Mouse (Mus musculus) large intestine, adult 2 months (tissue): ENCODE measurements around the gene Zscan21. TPM values are rescaled to one million over a fixed set of nuclear protein-coding genes. Genes with fewer than 3 reads are reported as not detected.

Source experiments
- DNase-seq: peaks from one replicate; pipeline ENCODE4 v3.0.0-alpha.2; 2012; ENCODE audit warnings: low read depth, low spot score
- WGBS: fragments of 180-500 bp; shearing (Covaris S2); methylation state at CpG from one replicate; pipeline ENCODE4 v1.1.7; 2018; 5-methylcytosine and 5-hydroxymethylcytosine counted together
- polyA plus RNA-seq: library from polyadenylated mRNA; depleted of rRNA; stranded (reverse); fragments of >200 nt; gene quantifications from 2 replicates; pipeline ENCODE4 v1.2.3, GENCODE M21; 2012; rRNA removed

The Zscan21 gene
- polyA plus RNA-seq, result 7.2 and 7.5 TPM in 2 replicates

GRCm38 (mm10) chr5:138116255-138117198 lies at the start of gene Zscan21:
Zscan21 (plus strand) TSS chr5:138116903.
- peak; percentile 70 for DNase-seq
- 6% methylated on average over 38 of the region's 38 CpGs for WGBS

- WGBS, result 87% methylated on average over 4 of the region's 4 CpGs
- DNase-seq, result no peak
Observed at GRCm38 (mm10) chr5:138073803-138074202, 42.9 kb upstream of the Zscan21 start.

- 79% methylated on average over 3 of the region's 3 CpGs for WGBS
- DNase-seq, result no peak
Observed at GRCm38 (mm10) chr5:138075684-138076083, 41.0 kb upstream of the Zscan21 start.

DNA sequence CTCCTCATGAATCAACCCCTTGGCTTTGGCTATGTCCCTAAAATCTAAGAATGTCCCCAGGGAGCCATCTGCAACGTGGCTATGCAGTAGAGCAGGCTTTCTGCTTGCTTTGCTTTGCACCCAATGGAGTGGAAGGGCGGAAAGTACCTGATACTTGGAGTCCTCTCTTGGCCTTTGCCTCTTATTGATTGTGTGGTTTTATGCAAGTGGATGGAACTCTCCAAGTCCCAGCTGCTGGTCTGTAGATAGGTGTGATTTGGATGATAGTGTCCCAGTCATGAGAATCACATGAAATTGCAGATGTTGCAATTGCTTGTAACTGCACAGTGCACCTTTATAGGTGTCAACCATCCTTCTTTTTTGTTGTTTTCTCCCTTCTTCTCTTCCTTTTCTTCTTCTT lies 40.6 kb upstream of the Zscan21 start:
- 76% methylated on average over 2 of the region's 2 CpGs for WGBS
- no peak for DNase-seq

DNA sequence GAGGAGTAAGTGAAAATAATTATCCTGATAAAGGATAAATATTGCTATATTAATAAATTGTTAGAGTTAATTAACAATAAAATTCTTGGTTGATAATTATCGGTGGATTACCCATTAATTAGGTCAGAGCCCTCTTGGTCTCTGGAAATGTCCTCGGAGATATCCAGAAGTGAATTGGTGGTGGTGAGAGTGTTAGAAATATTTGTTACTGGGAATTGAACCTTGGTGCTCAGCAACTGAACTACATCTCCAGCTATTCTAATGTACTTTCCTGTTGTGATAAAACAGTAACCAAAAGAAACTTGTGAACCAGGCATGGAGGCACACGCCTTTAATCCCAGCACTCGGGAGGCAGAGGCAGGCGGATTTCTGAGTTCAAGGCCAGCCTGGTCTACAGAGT lies 36.2 kb upstream of the Zscan21 start:
- DNase-seq, result no peak
- 84% methylated on average over 5 of the region's 5 CpGs for WGBS

DNA sequence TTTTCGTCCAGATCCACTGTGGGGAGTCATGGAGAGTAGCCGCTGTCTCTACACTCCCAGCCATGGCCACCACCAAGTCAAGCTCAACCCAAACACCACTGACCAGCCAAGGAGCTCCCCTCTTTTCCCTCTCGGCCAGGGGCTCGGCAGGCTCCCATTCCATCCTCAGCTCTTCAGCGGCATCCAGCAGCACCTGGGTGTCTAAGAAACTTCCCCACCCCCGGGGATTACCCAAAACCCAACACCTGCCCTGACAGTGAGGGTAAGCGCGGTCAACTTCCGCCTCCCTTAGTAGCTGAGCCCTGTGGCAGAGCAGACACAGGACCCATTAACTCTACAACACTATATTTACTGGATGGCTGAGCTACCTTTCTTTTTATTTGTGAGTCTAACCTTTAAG lies 35.3 kb upstream of the Zscan21 start:
- 87% methylated on average over 9 of the region's 9 CpGs for WGBS
- no peak for DNase-seq

DNA sequence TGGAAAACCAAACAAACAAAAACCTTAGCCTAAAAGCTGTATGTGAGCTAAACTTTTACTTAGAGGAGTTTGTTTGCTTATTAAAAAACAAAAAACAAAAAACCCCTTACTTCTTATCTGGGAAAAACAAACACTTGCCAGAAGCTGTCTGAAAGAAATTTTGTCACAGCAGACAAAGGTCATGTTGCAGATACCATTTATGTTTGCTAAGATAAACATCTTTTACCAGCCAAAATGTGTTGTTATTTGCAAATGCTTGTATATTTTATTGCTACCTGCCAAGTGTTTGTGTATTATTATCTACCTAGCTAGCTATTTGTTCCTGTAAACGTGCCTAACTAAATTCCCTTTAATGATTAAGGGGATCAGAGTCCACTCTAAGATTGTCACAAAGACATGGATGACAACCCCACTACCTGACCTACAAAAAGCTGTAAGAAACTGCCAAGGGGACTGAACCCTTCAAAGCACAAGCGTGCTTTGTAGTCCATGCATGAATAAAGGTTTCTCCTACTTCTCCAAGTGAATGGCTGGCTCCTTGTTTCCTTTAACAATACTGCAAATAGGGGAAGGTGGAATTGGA lies 33.3 kb upstream of the Zscan21 start:
- no peak for DNase-seq
- WGBS, result 47% methylated on average over 2 of the region's 2 CpGs

DNA sequence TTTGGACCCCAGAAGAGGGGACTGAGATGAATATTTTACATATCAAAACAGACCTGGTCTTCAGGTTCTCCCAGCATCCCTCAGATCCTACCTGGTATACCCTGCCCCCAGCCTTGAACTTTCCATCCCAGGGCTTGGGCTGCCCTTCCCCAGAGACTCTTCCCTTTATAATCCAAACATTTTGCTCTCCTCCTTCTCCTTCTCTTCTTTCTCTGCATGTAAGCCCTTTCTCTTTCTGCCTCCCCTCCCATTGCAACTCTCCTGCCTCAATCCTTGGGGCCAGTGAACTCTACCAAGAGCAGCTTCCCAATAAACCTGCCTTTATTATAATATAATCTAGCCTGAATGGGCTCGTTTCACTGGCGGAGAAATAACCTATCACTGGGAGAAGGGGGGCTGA lies 32.8 kb upstream of the Zscan21 start:
- no peak for DNase-seq
- WGBS, result 88% methylated on average over 2 of the region's 2 CpGs

DNA sequence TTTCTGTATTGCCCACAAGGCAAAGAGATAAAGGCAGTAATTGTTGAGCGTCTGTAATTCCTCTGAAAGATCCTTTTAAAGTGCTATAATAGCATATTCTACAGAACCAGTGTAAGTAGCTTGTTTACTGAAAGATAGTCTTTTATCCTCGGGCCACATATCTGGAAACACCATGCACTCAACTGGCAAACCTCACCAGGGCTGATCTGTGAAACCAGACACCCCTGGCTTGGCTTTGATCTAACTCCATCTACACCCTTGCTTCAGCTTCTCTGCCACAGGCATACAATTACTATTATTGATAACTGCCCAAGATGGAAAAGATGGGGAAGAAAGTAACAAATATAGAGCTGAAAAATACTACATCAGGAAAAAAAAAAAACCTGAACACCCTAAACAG lies 32.2 kb upstream of the Zscan21 start:
- WGBS, result 49% methylated on average over 2 of the region's 2 CpGs

GRCm38 (mm10) chr5:138084996-138085395 lies 31.7 kb upstream of the Zscan21 start, which contains the start of gene Zkscan1:
Zkscan1 (plus strand) TSS chr5:138085084.
- peak; percentile 87 for DNase-seq
- under 1% methylated on average over 27 of the region's 27 CpGs for WGBS

More for the DNA sequence above, 32.2 kb upstream of the Zscan21 start:
- DNase-seq, result no peak

DNA sequence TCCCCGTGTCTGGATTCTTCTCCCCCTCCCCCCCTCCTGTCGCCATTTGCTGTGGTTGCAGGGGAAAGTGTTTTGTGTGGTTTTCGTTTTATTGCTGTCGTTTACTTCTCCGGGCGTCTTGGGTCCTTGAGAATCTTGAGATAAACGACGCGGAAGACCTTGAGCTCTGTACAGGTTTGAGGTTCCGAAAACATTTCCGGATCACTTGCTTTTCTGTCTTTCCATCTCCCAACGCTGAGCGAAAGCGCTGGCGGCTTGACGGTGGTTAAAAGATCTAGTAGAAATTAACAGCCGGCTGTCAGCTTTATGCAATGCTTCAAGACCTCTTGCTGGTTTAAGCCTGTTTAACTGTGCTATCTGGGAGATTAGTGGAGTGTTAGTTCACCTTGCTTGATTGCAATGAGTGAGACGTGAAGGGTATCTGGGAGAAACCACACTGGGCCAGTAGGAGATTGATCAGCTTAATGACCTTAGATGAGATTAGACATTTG lies 31.2 kb upstream of the Zscan21 start:
- 2% methylated on average over 18 of the region's 18 CpGs for WGBS
- DNase-seq, result no peak

- no peak for DNase-seq
- 37% methylated on average over 3 of the region's 3 CpGs for WGBS
Observed at GRCm38 (mm10) chr5:138086842-138087241, 29.9 kb upstream of the Zscan21 start.

GRCm38 (mm10) chr5:138088366-138088765 lies 28.3 kb upstream of the Zscan21 start:
- no peak for DNase-seq
- WGBS, result 35% methylated on average over 3 of the region's 3 CpGs

- 38% methylated on average over 6 of the region's 6 CpGs for WGBS
- peak; percentile 56 for DNase-seq
Observed at GRCm38 (mm10) chr5:138089108-138089551, 27.6 kb upstream of the Zscan21 start.

- 49% methylated on average over 3 of the region's 3 CpGs for WGBS
- no peak for DNase-seq
Observed at GRCm38 (mm10) chr5:138090271-138090670, 26.4 kb upstream of the Zscan21 start.

GRCm38 (mm10) chr5:138090737-138091136 lies 26.0 kb upstream of the Zscan21 start:
- DNase-seq, result no peak
- WGBS, result 95% methylated on average over 5 of the region's 5 CpGs

DNA sequence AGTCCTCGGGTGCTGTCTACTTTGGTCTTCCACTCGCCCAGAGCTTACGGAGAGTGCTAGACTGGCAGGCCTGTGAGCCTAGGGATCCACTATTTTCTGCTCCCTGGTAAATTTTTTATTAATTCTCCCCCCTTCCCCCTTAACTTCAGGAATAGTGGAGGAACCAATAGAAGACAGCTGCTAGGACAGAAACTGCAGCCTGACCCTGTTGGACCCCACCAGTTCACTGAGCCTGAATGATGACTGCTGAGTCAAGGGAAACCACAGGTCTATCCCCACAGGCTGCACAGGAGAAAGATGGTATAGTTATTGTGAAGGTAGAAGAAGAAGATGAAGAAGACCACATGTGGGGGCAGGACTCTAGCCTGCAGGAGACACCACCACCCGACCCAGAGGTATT lies 23.9 kb upstream of the Zscan21 start:
- no peak for DNase-seq
- WGBS, result 91% methylated on average over 4 of the region's 4 CpGs

- 90% methylated on average over 6 of the region's 6 CpGs for WGBS
- DNase-seq, result no peak
Observed at GRCm38 (mm10) chr5:138094474-138094873, 22.2 kb upstream of the Zscan21 start.

DNA sequence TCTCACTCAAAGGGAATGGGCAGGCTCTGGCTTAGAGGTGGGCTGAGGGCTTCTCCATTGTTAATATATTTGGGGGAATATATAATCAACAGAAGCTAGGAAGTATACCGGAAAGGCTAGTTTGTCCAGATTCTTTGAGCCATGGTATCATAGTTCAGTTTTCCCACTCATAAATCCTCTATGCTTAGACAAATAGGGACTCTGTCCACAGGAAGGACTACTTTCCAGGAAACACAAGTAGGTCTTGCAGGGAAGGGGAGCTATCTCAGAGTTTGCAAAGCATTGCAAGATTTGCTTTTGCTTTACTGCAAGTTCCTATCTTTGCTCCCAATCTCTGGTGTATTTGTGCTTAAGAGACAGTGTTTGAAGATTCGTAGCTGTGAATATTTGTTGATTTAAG lies 11.7 kb upstream of the Zscan21 start:
- WGBS, result 39% methylated on average over 2 of the region's 2 CpGs
- no peak for DNase-seq

DNA sequence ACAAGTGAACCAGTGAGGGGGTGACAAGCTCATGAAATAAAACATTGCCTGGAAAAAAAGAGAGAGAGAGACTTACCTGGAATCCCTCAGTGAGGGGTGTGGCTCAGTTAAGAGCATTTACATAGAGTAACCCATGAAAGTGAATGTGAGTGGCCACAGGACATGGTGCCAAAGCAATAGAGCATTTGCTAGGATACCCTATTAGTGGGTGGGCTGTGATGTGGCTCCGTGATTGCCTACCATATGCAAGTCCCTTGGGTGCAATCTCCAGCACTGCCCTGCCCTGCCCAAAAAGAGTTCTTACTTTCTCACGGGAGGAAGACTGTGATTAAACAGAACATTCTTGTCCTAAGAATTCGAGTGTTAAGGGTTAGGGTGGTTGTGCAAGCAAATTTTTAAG lies 9.6 kb upstream of the Zscan21 start:
- DNase-seq, result no peak
- 61% methylated on average over 3 of the region's 3 CpGs for WGBS
